Mouse (Mus musculus): ENCODE data around the gene Plagl1. TPM values are rescaled to one million over a fixed set of nuclear protein-coding genes. Genes with fewer than 3 reads are reported as not detected.

The Plagl1 gene
- polyA plus RNA-seq, 1 experiment from 2014 or later, result 81.0 TPM

DNA sequence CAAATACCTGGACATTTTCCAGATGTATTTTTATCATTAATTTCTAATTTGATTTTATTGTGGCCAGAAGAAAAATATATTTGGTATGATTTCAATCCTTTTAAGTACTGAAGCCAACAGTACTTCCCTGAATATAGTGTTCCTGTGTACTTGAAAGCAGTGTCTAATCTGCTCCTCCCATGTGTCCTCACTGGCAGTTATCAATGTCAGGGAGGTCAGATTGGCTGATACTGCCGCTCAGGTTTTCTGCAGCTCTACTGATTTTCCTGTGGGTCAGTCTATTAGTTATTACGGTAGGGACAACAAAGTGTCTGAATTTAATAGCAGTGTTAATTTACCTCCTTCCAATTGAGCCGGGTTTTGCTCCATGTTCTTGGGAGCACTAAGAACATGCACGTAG, 101.7 kb downstream of the Plagl1 start:
- ATAC-seq (ENCODE audit: low FRiP score, low TSS enrichment), result no peak
- Histone ChIP-seq H3K36me3 (ENCODE audit: control insufficient read depth, insufficient read depth, low read length) (no peaks in the 10 kb centered on the region), H3K27ac (replicated peaks) (no peak overlapping the region), H3K4me2 (replicated peaks; ENCODE audit: low read depth) (no peak overlapping the region), H3K27me3 (ENCODE audit: control insufficient read depth, insufficient read depth, low read length) (no peaks in the 10 kb centered on the region), H3K9ac (ENCODE audit: low read length) (no peak overlapping the region), H3K4me1 (replicated peaks; ENCODE audit: control insufficient read depth, insufficient read depth) (no peaks in the 10 kb centered on the region), H3K9me3 (ENCODE audit: control insufficient read depth, low read length) (no peaks in the 10 kb centered on the region), H3K4me3 (ENCODE audit: low read depth, low read length) (no peak overlapping the region)
- 54% methylated on average over 4 of the region's 4 CpGs for WGBS
- no peak for TF ChIP-seq CTCF (IDR thresholded peaks at IDR 0.05; ENCODE audit: low read depth)
- TF ChIP-seq EP300 (optimal IDR thresholded peaks at IDR 0.05), result no peak
- DNase-seq (ENCODE audit: low spot score), result no peak

DNA sequence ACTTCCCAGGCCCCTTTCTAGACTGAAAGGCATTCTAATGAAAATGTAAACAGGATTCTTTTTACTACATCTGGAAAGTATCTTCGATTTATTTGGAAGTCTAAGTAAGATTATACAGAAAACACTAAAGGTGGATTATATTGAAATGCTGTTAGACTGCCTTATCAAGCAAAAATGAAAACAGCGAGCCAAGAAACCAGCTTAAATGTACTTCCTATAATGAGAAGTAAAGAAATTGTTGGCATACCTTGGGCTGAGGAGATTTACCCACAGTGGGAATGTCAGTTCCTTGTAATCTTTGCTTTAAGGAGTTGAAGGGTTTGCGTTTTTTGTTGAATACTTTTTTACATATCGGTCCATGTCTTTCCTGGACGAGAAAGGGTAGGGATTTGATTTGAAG, 108.2 kb downstream of the Plagl1 start:
- no peaks in the 10 kb centered on the region for H3K27me3 ChIP-seq (ENCODE audit: control insufficient read depth, insufficient read depth, low read length)
- TF ChIP-seq EP300 (optimal IDR thresholded peaks at IDR 0.05) (no peak), CTCF (IDR thresholded peaks at IDR 0.05; ENCODE audit: low read depth) (no peak)
- no peak overlapping the region for H3K4me3 ChIP-seq (ENCODE audit: low read depth, low read length)
- 17% methylated on average over 5 of the region's 5 CpGs for WGBS
- H3K4me1 ChIP-seq (replicated peaks; ENCODE audit: control insufficient read depth, insufficient read depth), result 0 out of 2 replicates have a peak, but pooled peaks cover 6% of the 10 kb centered on the region
- no peaks in the 10 kb centered on the region for H3K36me3 ChIP-seq (ENCODE audit: control insufficient read depth, insufficient read depth, low read length)
- H3K4me2 ChIP-seq (replicated peaks; ENCODE audit: low read depth), result no peak overlapping the region
- H3K9me3 ChIP-seq (ENCODE audit: control insufficient read depth, low read length), result no peaks in the 10 kb centered on the region
- no peak overlapping the region for H3K9ac ChIP-seq (ENCODE audit: low read length)
- peak overlapping the region; percentile 53; the same call in 1 of the 2 replicates for H3K27ac ChIP-seq (replicated peaks)
- ATAC-seq (ENCODE audit: low FRiP score, low TSS enrichment) (no peak), DNase-seq (ENCODE audit: low spot score) (no peak)

DNA sequence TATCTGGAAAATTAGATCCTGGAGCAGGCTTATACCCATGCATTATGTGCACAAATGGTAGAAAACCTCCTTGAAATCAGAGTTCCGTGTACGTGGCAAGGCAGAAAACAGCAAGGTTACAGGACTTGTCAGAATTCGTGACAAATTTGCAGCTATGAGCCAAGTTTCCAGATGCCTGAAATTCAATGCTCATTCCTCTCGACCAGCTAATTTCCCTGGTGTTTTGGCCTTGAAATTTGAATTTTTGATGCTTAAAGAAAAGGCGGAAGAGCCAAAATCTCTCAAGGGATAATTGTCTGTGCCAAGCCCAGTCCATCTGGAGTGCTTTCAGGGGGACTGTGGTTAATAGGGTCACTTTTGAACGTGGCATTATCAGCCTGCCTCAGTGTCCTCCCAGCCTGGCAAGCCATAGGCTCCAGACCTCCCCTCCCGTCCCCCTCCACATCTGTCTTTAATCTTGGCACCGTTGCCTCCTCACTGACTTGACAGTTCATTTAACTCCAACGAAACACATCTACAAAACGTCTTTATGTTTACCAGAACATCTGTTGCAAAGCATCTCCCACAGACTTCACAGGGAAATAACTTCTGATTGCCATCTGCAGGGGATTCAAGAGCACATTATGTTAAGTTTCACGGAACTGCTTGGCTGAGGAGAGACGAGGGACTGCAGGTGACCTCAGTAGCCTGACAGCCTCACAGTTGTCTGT, 110.6 kb downstream of the Plagl1 start:
- Histone ChIP-seq H3K4me1 (replicated peaks; ENCODE audit: control insufficient read depth, insufficient read depth) (0 out of 2 replicates have a peak, but pooled peaks cover 6% of the 10 kb centered on the region), H3K36me3 (ENCODE audit: control insufficient read depth, insufficient read depth, low read length) (no peaks in the 10 kb centered on the region), H3K9ac (ENCODE audit: low read length) (no peak overlapping the region), H3K27ac (replicated peaks) (peak overlapping the region; percentile 59), H3K27me3 (ENCODE audit: control insufficient read depth, insufficient read depth, low read length) (no peaks in the 10 kb centered on the region), H3K4me2 (replicated peaks; ENCODE audit: low read depth) (no peak overlapping the region), H3K4me3 (ENCODE audit: low read depth, low read length) (no peak overlapping the region), H3K9me3 (ENCODE audit: control insufficient read depth, low read length) (no peaks in the 10 kb centered on the region)
- no peak for DNase-seq (ENCODE audit: low spot score)
- WGBS, result 34% methylated on average over 12 of the region's 12 CpGs
- TF ChIP-seq CTCF (IDR thresholded peaks at IDR 0.05; ENCODE audit: low read depth), result no peak
- TF ChIP-seq EP300 (optimal IDR thresholded peaks at IDR 0.05), result peak; percentile 25
- no peak for ATAC-seq (ENCODE audit: low FRiP score, low TSS enrichment)

GRCm38 (mm10) chr10:13171461-13171860, 111.2 kb downstream of the Plagl1 start:
- H3K4me3 ChIP-seq (ENCODE audit: low read depth, low read length), result no peak overlapping the region
- H3K4me1 ChIP-seq (replicated peaks; ENCODE audit: control insufficient read depth, insufficient read depth), result 0 out of 2 replicates have a peak, but pooled peaks cover 6% of the 10 kb centered on the region
- TF ChIP-seq CTCF (IDR thresholded peaks at IDR 0.05; ENCODE audit: low read depth) (no peak), EP300 (optimal IDR thresholded peaks at IDR 0.05) (no peak)
- no peaks in the 10 kb centered on the region for H3K36me3 ChIP-seq (ENCODE audit: control insufficient read depth, insufficient read depth, low read length)
- 47% methylated on average over 2 of the region's 2 CpGs for WGBS
- no peak overlapping the region for H3K9ac ChIP-seq (ENCODE audit: low read length)
- ATAC-seq (ENCODE audit: low FRiP score, low TSS enrichment) (no peak), DNase-seq (ENCODE audit: low spot score) (no peak)
- no peak overlapping the region; the same call in 1 of the 2 replicates for H3K27ac ChIP-seq (replicated peaks)
- no peak overlapping the region for H3K4me2 ChIP-seq (replicated peaks; ENCODE audit: low read depth)
- H3K27me3 ChIP-seq (ENCODE audit: control insufficient read depth, insufficient read depth, low read length), result no peaks in the 10 kb centered on the region
- no peaks in the 10 kb centered on the region for H3K9me3 ChIP-seq (ENCODE audit: control insufficient read depth, low read length)

GRCm38 (mm10) chr10:13172798-13173221, 112.5 kb downstream of the Plagl1 start:
- no peak overlapping the region for H3K4me2 ChIP-seq (replicated peaks; ENCODE audit: low read depth)
- 0 out of 2 replicates have a peak, but pooled peaks cover 6% of the 10 kb centered on the region for H3K4me1 ChIP-seq (replicated peaks; ENCODE audit: control insufficient read depth, insufficient read depth)
- no peak overlapping the region for H3K9ac ChIP-seq (ENCODE audit: low read length)
- no peak overlapping the region for H3K4me3 ChIP-seq (ENCODE audit: low read depth, low read length)
- H3K36me3 ChIP-seq (ENCODE audit: control insufficient read depth, insufficient read depth, low read length), result no peaks in the 10 kb centered on the region
- no peak for TF ChIP-seq EP300 (optimal IDR thresholded peaks at IDR 0.05)
- TF ChIP-seq CTCF (IDR thresholded peaks at IDR 0.05; ENCODE audit: low read depth), result no peak
- peak; percentile 26 for DNase-seq (ENCODE audit: low spot score)
- no peaks in the 10 kb centered on the region for H3K27me3 ChIP-seq (ENCODE audit: control insufficient read depth, insufficient read depth, low read length)
- WGBS, result 38% methylated on average over 10 of the region's 10 CpGs
- H3K9me3 ChIP-seq (ENCODE audit: control insufficient read depth, low read length), result no peaks in the 10 kb centered on the region
- peak overlapping the region; percentile 46; the same call in 1 of the 2 replicates for H3K27ac ChIP-seq (replicated peaks)
- ATAC-seq (ENCODE audit: low FRiP score, low TSS enrichment), result peak; percentile 69; the same call in 1 of the 2 replicates

DNA sequence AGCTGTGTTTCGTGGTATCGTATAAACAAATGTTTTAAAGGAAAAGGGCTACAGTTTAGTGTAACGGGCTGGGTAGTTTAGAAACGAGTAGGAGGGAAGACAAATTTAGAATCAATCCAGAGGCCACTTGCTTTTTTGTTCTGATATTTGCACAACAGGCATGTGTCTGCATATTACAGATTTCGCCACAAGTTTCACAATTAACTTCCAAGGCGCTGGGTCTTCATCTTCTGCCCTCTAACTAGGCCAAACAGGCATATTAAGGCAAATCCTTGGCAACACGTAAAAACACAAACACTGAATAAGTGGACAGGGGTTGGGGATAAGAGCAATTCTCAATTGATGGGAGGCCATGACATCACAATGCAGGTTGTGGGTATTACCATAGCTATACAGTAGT, 115.6 kb downstream of the Plagl1 start:
- 0 out of 2 replicates have a peak, but pooled peaks cover 6% of the 10 kb centered on the region for H3K4me1 ChIP-seq (replicated peaks; ENCODE audit: control insufficient read depth, insufficient read depth)
- no peaks in the 10 kb centered on the region for H3K27me3 ChIP-seq (ENCODE audit: control insufficient read depth, insufficient read depth, low read length)
- H3K4me2 ChIP-seq (replicated peaks; ENCODE audit: low read depth), result no peak overlapping the region
- H3K9me3 ChIP-seq (ENCODE audit: control insufficient read depth, low read length), result no peaks in the 10 kb centered on the region
- TF ChIP-seq EP300 (optimal IDR thresholded peaks at IDR 0.05) (no peak), CTCF (IDR thresholded peaks at IDR 0.05; ENCODE audit: low read depth) (no peak)
- no peak for ATAC-seq (ENCODE audit: low FRiP score, low TSS enrichment)
- no peak overlapping the region for H3K9ac ChIP-seq (ENCODE audit: low read length)
- 71% methylated on average over 7 of the region's 7 CpGs for WGBS
- H3K4me3 ChIP-seq (ENCODE audit: low read depth, low read length), result no peak overlapping the region
- H3K36me3 ChIP-seq (ENCODE audit: control insufficient read depth, insufficient read depth, low read length), result peaks cover 8% of the 10 kb centered on the region
- DNase-seq (ENCODE audit: low spot score), result no peak
- H3K27ac ChIP-seq (replicated peaks), result no peak overlapping the region
